Mouse (Mus musculus) myocyte (in vitro differentiated cells): ENCODE results near the gene Lbx1. TPM values are rescaled to one million over a fixed set of nuclear protein-coding genes. Genes with fewer than 3 reads are reported as not detected.

Source experiments
- H3K27me3 ChIP-seq: one replicate; pipeline ENCODE4 v1.6.1; 2011; ENCODE audit not compliant: control insufficient read depth, insufficient read depth, insufficient read length
- H3K36me3 ChIP-seq: one replicate; pipeline ENCODE4 v1.6.1; 2011; ENCODE audit not compliant: control insufficient read depth, insufficient read depth
- H3K4me2 ChIP-seq: one replicate; pipeline ENCODE4 v1.6.1; 2011; ENCODE audit warnings: low read depth, control low read depth
- H3K4me3 ChIP-seq: one replicate; pipeline ENCODE4 v1.5.1; 2011; ENCODE audit warnings: mild to moderate bottlenecking, control low read depth, moderate library complexity
- H3K79me2 ChIP-seq: one replicate; pipeline ENCODE4 v1.6.1; 2011; ENCODE audit not compliant: control insufficient read depth, insufficient read depth
- H3ac ChIP-seq: one replicate; pipeline ENCODE4 v1.6.1; 2011; ENCODE audit not compliant: control insufficient read depth, insufficient read length
- CEBPB ChIP-seq: IDR thresholded peaks from 2 replicates; pipeline ENCODE4 v1.6.1; 2011; ENCODE audit warnings: mild to moderate bottlenecking, moderate library complexity; ENCODE audit not compliant: poor library complexity, insufficient read depth, severe bottlenecking
- E2F4 ChIP-seq: IDR thresholded peaks from one replicate; pipeline ENCODE4 v1.6.1; 2011; ENCODE audit warnings: mild to moderate bottlenecking, control low read depth, moderate library complexity; ENCODE audit not compliant: insufficient read depth
- MAX ChIP-seq: IDR thresholded peaks from one replicate; pipeline ENCODE4 v1.6.1; 2011; ENCODE audit warnings: low read depth, mild to moderate bottlenecking, control low read depth
- MYOD1 ChIP-seq, 3 experiments: IDR thresholded peaks; one replicate each; pipeline ENCODE4 v1.6.1; 2011; ENCODE audit warnings: control low read depth in 2 of 3, low read depth in 2 of 3, mild to moderate bottlenecking in 2 of 3, moderate library complexity in 1 of 3; ENCODE audit not compliant: insufficient read length in 2 of 3, control insufficient read depth in 1 of 3
- MYOG ChIP-seq, 3 experiments: IDR thresholded peaks; one replicate each; pipeline ENCODE4 v1.6.1; 2011; ENCODE audit warnings: control low read depth in 2 of 3, low read depth in 2 of 3, mild to moderate bottlenecking in 2 of 3; ENCODE audit not compliant: insufficient read length in 2 of 3, control insufficient read depth in 1 of 3, insufficient read depth in 1 of 3
- POLR2A ChIP-seq: IDR thresholded peaks from one replicate; pipeline ENCODE4 v1.6.1; 2011; ENCODE audit warnings: low read depth, mild to moderate bottlenecking, control low read depth, moderate library complexity; ENCODE audit not compliant: insufficient read length
- POLR2AphosphoS2 ChIP-seq: IDR thresholded peaks from one replicate; pipeline ENCODE4 v1.6.1; 2011; ENCODE audit warnings: low read depth, control low read depth; ENCODE audit not compliant: insufficient read length
- REST ChIP-seq: IDR thresholded peaks from one replicate; pipeline ENCODE4 v1.6.1; 2011; ENCODE audit warnings: mild to moderate bottlenecking, control low read depth, moderate library complexity; ENCODE audit not compliant: insufficient read depth, insufficient read length
- SRF ChIP-seq: IDR thresholded peaks from one replicate; pipeline ENCODE4 v1.6.1; 2011; ENCODE audit warnings: low read depth; ENCODE audit not compliant: control insufficient read depth, insufficient read length
- TCF12 ChIP-seq: IDR thresholded peaks from one replicate; pipeline ENCODE4 v1.6.1; 2011; ENCODE audit warnings: mild to moderate bottlenecking, control low read depth; ENCODE audit not compliant: poor library complexity, insufficient read depth, severe bottlenecking
- TCF3 ChIP-seq: IDR thresholded peaks from one replicate; pipeline ENCODE4 v1.6.1; 2011; ENCODE audit warnings: low read depth, control low read depth; ENCODE audit not compliant: insufficient read length
- USF1 ChIP-seq: IDR thresholded peaks from one replicate; pipeline ENCODE4 v1.6.1; 2011; ENCODE audit warnings: low read depth, mild to moderate bottlenecking, control low read depth, moderate library complexity
- polyA plus RNA-seq: library from polyadenylated mRNA; unstranded; fragments of >200 nt; fragmentation: generic; extraction: Trizol; gene quantifications from one replicate; pipeline ENCODE4 v1.2.1, GENCODE M21; 2012; ENCODE audit warnings: missing spikeins

Lbx1 gene
- polyA plus RNA-seq, 1 experiment, result 0.22 TPM

DNA sequence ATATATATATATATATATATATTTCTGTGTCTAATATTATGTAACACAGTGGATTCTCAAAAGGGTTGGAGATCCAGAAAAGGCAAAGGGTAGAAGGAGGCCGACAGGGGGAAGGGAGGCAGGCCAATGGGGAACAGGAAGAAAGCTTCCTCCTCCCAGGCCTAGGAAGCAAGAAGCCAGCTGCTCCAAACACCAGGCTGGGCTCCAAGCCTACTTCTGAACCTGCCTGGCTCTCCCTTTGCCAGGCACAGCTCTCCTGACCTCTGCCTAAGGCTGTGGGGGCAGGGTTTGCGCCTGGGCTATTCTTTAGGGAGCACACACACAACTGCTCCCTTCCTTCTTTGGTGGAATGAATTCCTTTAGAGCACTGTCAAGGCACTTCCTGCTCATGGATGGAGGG, 4.4 kb upstream of the Lbx1 start:
- no peak overlapping the region for H3K4me2 ChIP-seq
- no peaks in the 10 kb centered on the region for H3K79me2 ChIP-seq
- TF ChIP-seq MAX, result no peak
- no peak for TF ChIP-seq POLR2A
- no peak for TF ChIP-seq CEBPB
- no peak for TF ChIP-seq MYOG (IDR thresholded peaks at IDR 0.05; ENCODE audit: control insufficient read depth in 1 of 3, insufficient read depth in 1 of 3, insufficient read length in 2 of 3, low read depth in 2 of 3)
- no peak for TF ChIP-seq E2F4
- TF ChIP-seq MYOD1 (IDR thresholded peaks at IDR 0.05; ENCODE audit: control insufficient read depth in 1 of 3, insufficient read length in 2 of 3, low read depth in 2 of 3), result no peak
- no peak for TF ChIP-seq TCF3
- no peak for TF ChIP-seq TCF12
- H3K4me3 ChIP-seq, result no peak overlapping the region
- H3K36me3 ChIP-seq, result no peaks in the 10 kb centered on the region
- H3ac ChIP-seq, result no peak overlapping the region
- peaks cover 84% of the 10 kb centered on the region for H3K27me3 ChIP-seq

DNA sequence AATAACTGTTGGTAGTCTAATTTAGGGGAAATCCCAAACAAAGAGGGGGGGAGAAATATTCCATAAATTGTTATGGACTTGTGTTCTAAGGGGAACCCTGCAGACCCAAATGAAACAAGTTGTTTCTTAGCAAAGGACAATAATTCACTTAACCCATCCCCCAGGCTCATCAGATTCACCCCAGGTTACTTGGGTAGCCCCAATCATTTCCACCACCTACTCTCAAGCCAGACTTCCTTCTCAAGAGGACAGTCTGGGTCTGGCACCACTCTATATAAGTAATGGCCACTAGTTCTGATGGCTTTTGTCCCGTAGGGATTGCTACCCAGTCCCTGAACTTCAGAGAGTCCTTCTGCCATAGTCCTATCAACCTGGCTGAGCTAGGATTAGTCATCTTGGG, 3.6 kb upstream of the Lbx1 start:
- H3K4me2 ChIP-seq, result no peak overlapping the region
- no peak overlapping the region for H3ac ChIP-seq
- TF ChIP-seq POLR2AphosphoS2 (no peak), MYOD1 (IDR thresholded peaks at IDR 0.05; ENCODE audit: control insufficient read depth in 1 of 3, insufficient read length in 2 of 3, low read depth in 2 of 3) (no peak), E2F4 (no peak), MAX (no peak), CEBPB (no peak), REST (no peak), USF1 (no peak), MYOG (IDR thresholded peaks at IDR 0.05; ENCODE audit: control insufficient read depth in 1 of 3, insufficient read depth in 1 of 3, insufficient read length in 2 of 3, low read depth in 2 of 3) (no peak), TCF3 (no peak), SRF (no peak), TCF12 (no peak), POLR2A (no peak)
- no peaks in the 10 kb centered on the region for H3K36me3 ChIP-seq
- no peak overlapping the region for H3K4me3 ChIP-seq
- peaks cover 85% of the 10 kb centered on the region for H3K27me3 ChIP-seq
- H3K79me2 ChIP-seq, result no peaks in the 10 kb centered on the region

GRCm38 (mm10) chr19:45237665-45238209, 2.1 kb upstream of the Lbx1 start:
- peaks cover 87% of the 10 kb centered on the region for H3K27me3 ChIP-seq
- no peaks in the 10 kb centered on the region for H3K36me3 ChIP-seq
- H3K4me2 ChIP-seq, result no peak overlapping the region
- H3ac ChIP-seq, result no peak overlapping the region
- no peaks in the 10 kb centered on the region for H3K79me2 ChIP-seq
- no peak overlapping the region for H3K4me3 ChIP-seq
- TF ChIP-seq TCF3, result no peak
- TF ChIP-seq MYOD1 (IDR thresholded peaks at IDR 0.05; ENCODE audit: control insufficient read depth in 1 of 3, insufficient read length in 2 of 3, low read depth in 2 of 3), result no peak
- no peak for TF ChIP-seq POLR2AphosphoS2
- TF ChIP-seq POLR2A, result no peak
- no peak for TF ChIP-seq REST
- no peak for TF ChIP-seq USF1
- TF ChIP-seq MAX, result no peak
- no peak for TF ChIP-seq TCF12
- TF ChIP-seq SRF, result no peak
- TF ChIP-seq CEBPB, result no peak
- no peak for TF ChIP-seq E2F4
- TF ChIP-seq MYOG (IDR thresholded peaks at IDR 0.05; ENCODE audit: control insufficient read depth in 1 of 3, insufficient read depth in 1 of 3, insufficient read length in 2 of 3, low read depth in 2 of 3), result no peak

DNA sequence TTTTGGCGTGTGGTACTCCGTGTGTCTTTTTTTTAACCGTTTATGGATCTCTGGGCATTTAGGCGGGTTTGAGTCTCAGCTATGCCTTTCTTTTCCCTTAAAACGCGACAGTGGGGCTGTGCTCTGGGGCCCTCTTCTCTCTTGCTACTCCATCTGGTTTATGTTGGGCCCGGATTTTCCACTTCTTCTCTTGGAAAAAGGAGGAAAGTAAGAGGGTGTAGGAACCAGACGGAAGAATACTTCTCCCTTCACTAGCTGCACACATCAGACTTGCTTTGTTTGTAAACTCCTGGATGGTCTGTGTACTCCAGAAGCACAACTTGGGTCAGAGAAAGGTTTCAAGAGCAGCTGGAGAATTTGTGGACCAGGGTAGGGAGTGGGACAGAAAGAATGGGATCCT, 1.5 kb upstream of the Lbx1 start:
- TF ChIP-seq POLR2AphosphoS2 (no peak), MYOG (IDR thresholded peaks at IDR 0.05; ENCODE audit: control insufficient read depth in 1 of 3, insufficient read depth in 1 of 3, insufficient read length in 2 of 3, low read depth in 2 of 3) (no peak), TCF3 (no peak), TCF12 (no peak), E2F4 (no peak), USF1 (no peak), MAX (no peak), CEBPB (no peak), SRF (no peak), MYOD1 (IDR thresholded peaks at IDR 0.05; ENCODE audit: control insufficient read depth in 1 of 3, insufficient read length in 2 of 3, low read depth in 2 of 3) (no peak), POLR2A (no peak)
- peak overlapping the region; percentile 70 for H3K4me2 ChIP-seq
- no peak overlapping the region for H3ac ChIP-seq
- H3K79me2 ChIP-seq, result no peaks in the 10 kb centered on the region
- peaks cover 87% of the 10 kb centered on the region for H3K27me3 ChIP-seq
- no peak overlapping the region for H3K4me3 ChIP-seq
- H3K36me3 ChIP-seq, result no peaks in the 10 kb centered on the region
